Mouse (Mus musculus) lung, embryonic 15.5 days (tissue): ENCODE measurements around the gene Zscan25. TPM values are rescaled to one million over a fixed set of nuclear protein-coding genes. Genes with fewer than 3 reads are reported as not detected.
"Not testable (repeated sequence)": the region's sequence is repeated elsewhere in the genome, so short reads cannot be mapped to it uniquely, and the experiment has no call there.

Experiments used
- ATAC-seq: fragments of 200-750 bp; cut with Nextera tagmentation; 2 replicates; pipeline ENCODE4 v1.8.0; 2017; ENCODE audit warnings: moderate number of reproducible peaks, borderline replicate concordance; ENCODE audit not compliant: low FRiP score, low TSS enrichment; ENCODE audit errors: extremely low read depth
- H3K27ac ChIP-seq: fragments of 300-500 bp; sonication (generic); 2 replicates; pipeline ENCODE4 v1.5.1; 2015; ENCODE audit warnings: moderate library complexity, mild to moderate bottlenecking, inconsistent platforms
- H3K27me3 ChIP-seq: fragments of 300-500 bp; sonication (generic); 2 replicates; pipeline ENCODE4 v1.6.1; 2015; ENCODE audit warnings: inconsistent platforms
- H3K36me3 ChIP-seq: fragments of 300-500 bp; sonication (generic); 2 replicates; pipeline ENCODE4 v1.6.1; 2015; ENCODE audit warnings: inconsistent platforms
- H3K4me1 ChIP-seq: fragments of 300-500 bp; sonication (generic); 2 replicates; pipeline ENCODE4 v1.6.1; 2015; ENCODE audit warnings: inconsistent platforms
- H3K4me2 ChIP-seq: fragments of 300-500 bp; sonication (generic); 2 replicates; pipeline ENCODE4 v1.6.1; 2015; ENCODE audit warnings: inconsistent platforms, mild to moderate bottlenecking, moderate library complexity
- H3K4me3 ChIP-seq: fragments of 300-500 bp; sonication (generic); 2 replicates; pipeline ENCODE4 v1.5.1; 2015; ENCODE audit warnings: mild to moderate bottlenecking, inconsistent platforms
- H3K9ac ChIP-seq: fragments of 300-500 bp; sonication (generic); 2 replicates; pipeline ENCODE4 v1.6.1; 2015; ENCODE audit warnings: inconsistent platforms
- H3K9me3 ChIP-seq: fragments of 300-500 bp; sonication (generic); 2 replicates; pipeline ENCODE4 v1.6.1; 2016; ENCODE audit warnings: inconsistent platforms
- WGBS: fragments of 180-500 bp; shearing (Covaris S2); methylation state at CpG from one replicate; pipeline ENCODE4 v1.1.7; 2015; 5-methylcytosine and 5-hydroxymethylcytosine counted together
- polyA plus RNA-seq: library from polyadenylated mRNA; unstranded; fragments of >200 nt; fragmentation: Nextera tagmentation; extraction: Ambion mirVana; gene quantifications from 2 replicates; pipeline ENCODE4 v1.2.1, GENCODE M21; 2015

The Zscan25 gene
- polyA plus RNA-seq: 0.47 and 0.58 TPM in 2 replicates

DNA sequence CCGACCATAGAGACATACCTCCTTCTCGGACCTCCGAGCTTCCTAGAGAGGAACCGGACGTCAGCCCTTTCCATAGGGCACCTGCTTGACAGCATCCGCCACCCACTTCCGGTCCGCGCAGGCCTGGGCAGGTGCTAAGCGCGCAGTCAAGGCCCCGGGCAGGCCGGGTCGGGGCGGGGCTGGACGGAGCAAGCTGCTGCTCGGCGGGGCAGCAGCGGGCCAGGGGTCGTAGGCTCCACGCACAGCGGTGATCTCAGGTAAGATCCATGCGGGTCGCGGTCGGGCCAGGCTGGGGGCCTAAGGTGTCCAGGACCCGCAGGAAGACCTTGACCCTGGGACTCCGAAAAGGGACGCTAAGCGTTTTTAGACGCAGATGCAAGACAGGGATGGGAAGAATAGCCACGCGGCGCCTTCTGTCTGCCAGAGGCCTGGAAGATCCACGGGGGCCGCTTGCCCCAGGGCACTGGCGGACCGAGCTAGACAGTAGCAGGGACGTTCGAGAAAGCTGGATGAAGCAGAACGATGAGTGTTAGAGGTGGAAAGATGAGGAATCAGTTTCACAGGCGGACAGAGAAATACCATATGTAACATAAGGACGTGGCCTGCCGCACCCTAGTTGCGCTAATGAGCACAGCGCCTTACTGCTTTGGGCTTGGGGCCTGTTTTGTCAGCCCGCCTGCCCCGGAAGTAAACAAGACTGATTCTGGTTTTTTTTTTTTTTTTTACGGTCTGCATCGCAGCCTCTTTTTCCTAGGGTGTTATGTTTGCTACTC, at the start of gene Zscan25:
TSS of gene Zscan25 (plus strand) at position 130 of the 773 bp plus-strand sequence.
- peak within 1 kb of the TSS; percentile 87 for H3K27ac ChIP-seq
- under 1% methylated on average over 50 of the region's 50 CpGs for WGBS
- peaks cover 24% of the 10 kb centered on the region for H3K36me3 ChIP-seq
- peak within 1 kb of the TSS; percentile 63 for H3K4me2 ChIP-seq
- H3K9me3 ChIP-seq: no peaks in the 10 kb centered on the region
- H3K27me3 ChIP-seq: no peaks in the 10 kb centered on the region
- peak; percentile 99 for ATAC-seq
- peak within 1 kb of the TSS; percentile 89 for H3K4me3 ChIP-seq
- peak within 1 kb of the TSS; percentile 83 for H3K9ac ChIP-seq
- 0 out of 2 replicates have a peak, but pooled peaks cover 4% of the 10 kb centered on the region for H3K4me1 ChIP-seq

DNA sequence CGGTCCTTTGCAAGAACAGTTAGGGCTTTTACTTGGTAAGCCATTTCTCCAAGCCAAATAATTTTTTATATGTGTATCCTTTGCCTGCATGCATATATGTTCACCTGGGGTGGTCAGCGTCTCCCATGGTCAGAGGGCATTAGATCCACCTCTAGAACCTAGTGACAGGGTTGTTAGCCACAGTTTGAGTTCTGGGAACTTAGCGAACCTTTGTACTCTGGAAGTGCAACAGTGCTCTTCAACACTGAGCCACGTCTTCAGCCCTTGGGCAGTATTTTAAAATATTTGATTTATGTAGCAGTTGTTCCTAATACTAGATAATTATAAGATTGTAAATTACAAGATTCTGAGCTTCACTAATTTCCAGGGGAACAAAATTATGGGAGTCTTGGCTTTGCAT, 49.7 kb upstream of the Zscan25 start:
- no peak for ATAC-seq
- Histone ChIP-seq H3K9ac (no peak overlapping the region; the same call in 1 of the 2 replicates), H3K4me3 (peak overlapping the region; percentile 95), H3K27ac (no peak overlapping the region), H3K4me1 (peaks cover 16% of the 10 kb centered on the region), H3K27me3 (no peaks in the 10 kb centered on the region), H3K4me2 (peak overlapping the region; percentile 76), H3K36me3 (peaks cover 22% of the 10 kb centered on the region), H3K9me3 (no peaks in the 10 kb centered on the region)
- 86% methylated on average over 4 of the region's 4 CpGs for WGBS

DNA sequence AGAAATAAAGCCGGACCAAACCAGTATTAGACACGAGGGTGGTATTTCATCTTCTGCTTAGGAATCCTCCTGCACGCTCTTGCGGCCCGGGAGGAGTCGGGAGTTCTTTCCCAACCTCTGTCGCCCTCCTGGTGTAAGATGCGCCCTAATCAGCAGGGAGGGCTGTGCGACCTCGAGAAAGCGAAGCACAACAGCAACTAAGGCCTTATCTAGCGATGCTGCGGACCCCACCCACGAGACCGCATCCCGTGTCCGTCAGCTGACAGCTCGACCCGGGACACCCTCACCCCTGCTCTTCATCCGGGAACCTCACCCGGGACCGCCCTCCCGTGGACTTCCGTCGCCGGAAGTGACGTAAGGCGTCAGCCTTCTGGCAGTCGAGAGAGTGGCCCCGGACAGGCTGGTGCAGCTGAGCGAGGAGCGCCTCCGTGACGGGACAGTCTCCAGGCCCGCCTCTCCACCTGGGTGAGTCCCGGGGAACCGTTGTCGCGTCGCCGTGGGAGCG, 48.9 kb upstream of the Zscan25 start, which contains the start of gene Zfp655:
TSS of gene Zfp655 (plus strand) at position 349 of the 505 bp plus-strand sequence.
- peak within 1 kb of the TSS; percentile 76 for H3K4me2 ChIP-seq
- WGBS: under 1% methylated on average over 42 of the region's 42 CpGs
- peaks cover 29% of the 10 kb centered on the region for H3K36me3 ChIP-seq
- no peaks in the 10 kb centered on the region for H3K27me3 ChIP-seq
- peak within 1 kb of the TSS; percentile 76 for H3K27ac ChIP-seq
- peak within 1 kb of the TSS; percentile 98 for H3K9ac ChIP-seq
- H3K9me3 ChIP-seq: no peaks in the 10 kb centered on the region
- ATAC-seq: peak; percentile 98
- peak within 1 kb of the TSS; percentile 95 for H3K4me3 ChIP-seq
- peaks cover 16% of the 10 kb centered on the region for H3K4me1 ChIP-seq

DNA sequence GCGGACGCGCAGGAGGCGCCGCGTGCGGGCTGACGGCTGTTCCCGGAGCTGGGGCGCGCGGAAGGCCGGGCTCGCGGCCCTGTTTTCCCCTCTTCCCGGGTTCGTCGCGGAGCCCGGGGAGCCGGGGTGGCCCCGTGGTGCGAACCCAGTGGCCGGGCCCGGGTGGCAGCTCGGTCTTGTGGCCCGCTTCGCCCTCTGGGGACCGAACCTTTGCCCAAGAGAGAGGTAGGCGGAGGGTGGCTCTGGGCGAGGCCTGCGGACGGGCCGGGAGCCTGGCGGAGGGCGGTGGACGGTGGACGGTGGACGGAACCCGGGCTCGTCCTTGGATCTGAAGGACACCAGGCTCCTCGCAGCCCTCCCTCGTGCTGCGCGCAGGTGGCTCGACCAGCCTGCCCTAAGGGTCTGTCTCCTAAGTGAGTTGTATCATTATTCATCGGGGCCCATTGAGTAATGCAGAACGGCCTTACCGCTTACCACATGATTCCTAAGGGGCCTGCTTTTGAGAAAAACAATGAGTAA, 48.3 kb upstream of the Zscan25 start:
- Histone ChIP-seq H3K4me1 (peaks cover 16% of the 10 kb centered on the region), H3K9me3 (no peaks in the 10 kb centered on the region), H3K4me3 (peak overlapping the region; percentile 95), H3K27me3 (no peaks in the 10 kb centered on the region), H3K36me3 (peaks cover 33% of the 10 kb centered on the region), H3K9ac (peak overlapping the region; percentile 98), H3K27ac (peak overlapping the region; percentile 76), H3K4me2 (peak overlapping the region; percentile 76)
- peak; percentile 45; the same call in 1 of the 2 replicates for ATAC-seq
- WGBS: under 1% methylated on average over 34 of the region's 49 CpGs

DNA sequence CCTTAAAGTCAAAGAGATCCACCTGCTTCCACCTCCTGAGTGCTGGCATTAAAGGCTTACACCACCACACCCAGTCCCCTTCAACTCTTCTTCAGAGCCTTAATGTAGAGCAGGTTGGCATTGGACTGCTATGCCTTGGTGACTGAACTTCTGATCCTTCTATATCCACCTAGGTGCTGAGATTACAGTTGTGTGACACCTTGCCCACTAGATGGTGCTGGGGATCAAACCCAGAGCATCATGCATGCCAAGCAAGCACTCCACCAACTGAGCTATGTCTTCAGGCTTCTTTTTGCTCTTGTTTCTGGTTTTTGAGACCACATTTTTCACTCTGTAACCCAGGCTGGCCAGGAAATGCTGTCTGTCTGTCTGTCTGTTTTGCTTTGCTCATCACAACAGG, 45.7 kb upstream of the Zscan25 start:
- Histone ChIP-seq H3K4me3 (no peak overlapping the region), H3K9ac (no peak overlapping the region), H3K27me3 (no peaks in the 10 kb centered on the region), H3K36me3 (peaks cover 53% of the 10 kb centered on the region), H3K4me1 (peaks cover 16% of the 10 kb centered on the region), H3K27ac (no peak overlapping the region), H3K4me2 (no peak overlapping the region), H3K9me3 (no peaks in the 10 kb centered on the region)
- no peak for ATAC-seq

DNA sequence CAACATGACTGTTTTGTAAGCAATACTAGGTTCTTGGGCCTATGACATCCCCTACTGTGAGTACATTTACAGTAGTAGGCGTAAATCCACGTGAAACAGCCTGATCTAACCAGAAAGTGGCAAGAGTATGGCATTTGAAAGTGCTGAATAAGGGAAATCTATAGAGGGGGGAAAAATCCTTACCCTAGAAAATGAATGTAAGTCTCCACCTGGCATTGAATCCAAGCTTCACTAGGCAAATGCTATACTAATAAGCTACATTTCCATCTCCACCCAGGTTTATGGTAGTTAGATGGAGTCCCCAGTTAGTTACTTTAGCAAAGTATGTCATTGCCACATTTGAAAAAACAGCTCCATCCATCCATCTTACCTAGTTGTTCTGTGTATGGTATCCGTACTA, 30.8 kb upstream of the Zscan25 start:
- 92% methylated on average over 3 of the region's 3 CpGs for WGBS

DNA sequence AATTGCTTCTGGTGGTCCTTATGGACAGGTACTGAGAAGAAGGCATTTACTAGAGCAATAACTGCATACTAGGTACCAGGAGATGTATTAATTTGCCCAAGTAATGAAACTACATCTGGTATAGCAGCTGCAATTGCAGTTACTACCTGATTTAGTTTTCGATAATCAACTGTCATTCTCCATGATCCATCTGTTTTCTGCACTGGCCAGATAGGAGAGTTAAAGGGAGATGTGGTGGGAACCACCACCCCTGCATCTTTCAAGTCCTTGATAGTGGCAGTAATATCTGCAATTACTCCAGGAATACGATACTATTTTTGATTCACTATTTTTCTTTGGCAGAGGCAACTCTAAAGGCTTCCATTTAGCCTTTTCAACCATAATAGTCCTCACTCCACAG, 6.7 kb upstream of the Zscan25 start:
- not testable (repeated sequence) for H3K4me3 ChIP-seq, H3K27ac ChIP-seq, H3K9ac ChIP-seq, H3K4me2 ChIP-seq, H3K4me1 ChIP-seq, H3K9me3 ChIP-seq, ATAC-seq, H3K36me3 ChIP-seq, H3K27me3 ChIP-seq
- 77% methylated on average over 2 of the region's 2 CpGs for WGBS

More for the DNA sequence above, 30.8 kb upstream of the Zscan25 start:
- Histone ChIP-seq H3K36me3 (peaks cover 53% of the 10 kb centered on the region), H3K4me2 (no peak overlapping the region), H3K27ac (no peak overlapping the region), H3K27me3 (no peaks in the 10 kb centered on the region), H3K9me3 (no peaks in the 10 kb centered on the region), H3K9ac (no peak overlapping the region), H3K4me1 (no peaks in the 10 kb centered on the region), H3K4me3 (no peak overlapping the region)
- ATAC-seq: no peak

DNA sequence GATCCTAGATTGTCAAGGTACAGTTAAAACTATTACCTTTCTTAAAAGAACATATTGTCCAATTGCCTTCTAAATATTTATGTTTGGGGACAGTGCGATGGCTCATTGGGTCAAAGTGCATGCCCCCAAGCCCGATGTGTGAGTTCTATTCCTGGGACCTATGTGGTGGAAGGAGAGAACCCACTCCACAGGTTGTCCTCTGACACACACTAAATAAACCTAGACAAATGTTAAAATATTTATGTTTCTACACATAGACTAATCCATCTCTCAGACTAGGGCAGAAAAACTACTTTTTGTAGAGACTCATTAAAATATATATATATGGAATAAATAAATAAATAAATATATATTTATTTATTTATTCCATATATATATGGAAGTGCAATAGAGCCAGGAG, 352 bp upstream of the Zscan25 start:
- 86% methylated on average over 2 of the region's 2 CpGs for WGBS
- Histone ChIP-seq H3K27ac (no peak overlapping the region), H3K4me1 (0 out of 2 replicates have a peak, but pooled peaks cover 4% of the 10 kb centered on the region), H3K9me3 (no peaks in the 10 kb centered on the region), H3K4me2 (peak overlapping the region; percentile 63; the same call in 1 of the 2 replicates), H3K4me3 (peak overlapping the region; percentile 89), H3K36me3 (peaks cover 18% of the 10 kb centered on the region), H3K9ac (no peak overlapping the region), H3K27me3 (no peaks in the 10 kb centered on the region)
- 0 out of 2 replicates have a peak, but pooled peaks have one; percentile 5 for ATAC-seq

DNA sequence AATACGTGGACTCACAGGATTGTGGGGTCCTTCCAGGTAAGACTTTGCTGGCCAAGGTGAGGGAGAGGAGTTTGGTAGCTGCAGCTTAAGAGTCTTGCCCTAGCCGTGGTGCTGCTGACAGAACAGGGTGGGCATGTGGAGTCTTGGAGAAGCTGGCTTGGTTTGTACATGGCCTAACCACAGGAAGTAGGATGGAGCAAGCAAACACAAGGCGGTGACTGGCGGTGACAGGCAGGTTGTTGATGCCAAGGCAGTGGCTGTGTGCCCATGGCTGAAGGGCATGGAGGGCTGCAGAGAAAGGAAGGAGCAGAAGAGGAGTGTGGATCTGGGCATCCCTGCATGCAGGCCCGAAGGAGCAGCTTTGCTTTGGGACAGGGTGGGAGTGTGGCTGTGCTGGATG, 8.1 kb downstream of the Zscan25 start:
- no peak overlapping the region for H3K4me3 ChIP-seq
- H3K4me1 ChIP-seq: no peaks in the 10 kb centered on the region
- no peak overlapping the region for H3K27ac ChIP-seq
- WGBS: 90% methylated on average over 5 of the region's 5 CpGs
- H3K27me3 ChIP-seq: no peaks in the 10 kb centered on the region
- no peak overlapping the region for H3K9ac ChIP-seq
- no peak overlapping the region for H3K4me2 ChIP-seq
- ATAC-seq: no peak
- peaks cover 84% of the 10 kb centered on the region for H3K36me3 ChIP-seq
- no peaks in the 10 kb centered on the region for H3K9me3 ChIP-seq

DNA sequence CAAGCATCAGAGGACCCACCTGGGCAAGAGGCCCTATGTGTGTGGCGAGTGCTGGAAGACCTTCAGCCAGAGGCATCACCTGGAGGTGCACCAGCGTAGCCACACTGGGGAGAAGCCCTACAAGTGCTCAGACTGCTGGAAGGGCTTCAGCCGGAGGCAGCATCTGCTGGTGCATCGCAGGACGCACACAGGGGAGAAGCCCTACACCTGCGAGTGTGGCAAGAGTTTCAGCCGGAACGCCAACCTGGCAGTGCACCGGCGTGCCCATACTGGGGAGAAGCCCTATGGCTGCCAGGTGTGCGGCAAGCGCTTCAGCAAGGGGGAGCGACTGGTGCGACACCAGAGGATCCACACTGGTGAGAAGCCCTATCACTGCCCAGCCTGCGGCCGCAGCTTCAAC, 10.4 kb downstream of the Zscan25 start:
- Histone ChIP-seq H3K9ac (no peak overlapping the region), H3K36me3 (peaks cover 69% of the 10 kb centered on the region), H3K27ac (no peak overlapping the region), H3K9me3 (no peaks in the 10 kb centered on the region), H3K27me3 (no peaks in the 10 kb centered on the region), H3K4me2 (no peak overlapping the region), H3K4me1 (no peaks in the 10 kb centered on the region), H3K4me3 (no peak overlapping the region)
- ATAC-seq: no peak
- 96% methylated on average over 16 of the region's 16 CpGs for WGBS

DNA sequence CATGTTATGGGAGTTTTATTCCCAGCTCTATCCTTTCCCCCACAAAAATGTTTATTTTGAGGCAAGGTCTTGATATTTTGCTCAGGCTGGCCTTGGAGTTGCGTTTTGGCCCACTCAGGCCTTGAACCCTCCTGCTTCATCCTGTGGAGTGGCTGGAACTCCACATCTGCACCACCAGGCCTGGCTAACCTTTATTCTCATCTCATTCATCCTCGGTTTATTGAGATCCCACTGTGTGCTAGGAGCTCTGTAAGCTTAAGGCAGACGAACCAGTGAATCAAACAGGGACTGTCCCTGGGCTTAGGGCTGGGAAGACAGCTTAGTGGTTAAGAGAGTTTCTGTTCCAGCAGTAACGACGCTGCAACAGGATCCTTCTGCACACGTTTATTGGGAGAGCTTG, 12.1 kb downstream of the Zscan25 start:
- H3K27me3 ChIP-seq: no peaks in the 10 kb centered on the region
- peaks cover 54% of the 10 kb centered on the region for H3K36me3 ChIP-seq
- no peak overlapping the region for H3K4me3 ChIP-seq
- no peak overlapping the region for H3K4me2 ChIP-seq
- H3K9me3 ChIP-seq: no peaks in the 10 kb centered on the region
- no peak for ATAC-seq
- no peak overlapping the region for H3K9ac ChIP-seq
- H3K4me1 ChIP-seq: no peaks in the 10 kb centered on the region
- WGBS: 94% methylated on average over 6 of the region's 6 CpGs
- H3K27ac ChIP-seq: no peak overlapping the region

DNA sequence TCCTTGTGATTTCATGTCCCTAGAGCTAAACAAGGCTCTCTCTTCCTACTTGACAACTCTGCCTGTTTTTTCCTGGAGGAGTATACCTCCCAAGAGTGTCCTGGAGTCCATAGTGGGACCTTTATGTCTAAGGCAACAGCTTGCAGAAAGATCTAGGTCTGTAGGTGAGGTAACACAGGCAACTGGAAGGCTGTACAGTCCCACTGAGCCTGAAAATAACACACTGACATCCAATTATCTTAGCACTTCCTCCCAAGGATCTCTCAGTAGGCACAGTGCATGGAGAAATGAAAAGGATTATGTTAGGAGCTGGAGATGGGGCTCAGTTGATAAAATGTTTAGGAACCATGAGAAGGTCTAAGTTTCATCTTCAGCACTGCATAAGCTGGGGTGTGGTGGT, 20.2 kb downstream of the Zscan25 start:
- Histone ChIP-seq H3K27ac (no peak overlapping the region), H3K27me3 (no peaks in the 10 kb centered on the region), H3K9ac (no peak overlapping the region), H3K9me3 (no peaks in the 10 kb centered on the region), H3K36me3 (no peaks in the 10 kb centered on the region), H3K4me1 (no peaks in the 10 kb centered on the region), H3K4me2 (no peak overlapping the region), H3K4me3 (no peak overlapping the region)
- ATAC-seq: no peak
